Mouse (Mus musculus) CH12.LX (cell line): ENCODE measurements around the gene Ceacam20. TPM values are rescaled to one million over a fixed set of nuclear protein-coding genes. Genes with fewer than 3 reads are reported as not detected.

Experiments
- DNase-seq: peaks from one replicate; pipeline ENCODE4 v3.0.0-alpha.2; 2013; ENCODE audit errors: extremely low read depth
- H3K27ac ChIP-seq: 2 replicates; pipeline ENCODE4 v1.5.1; 2012; ENCODE audit warnings: low read depth, mild to moderate bottlenecking, control low read depth, moderate library complexity; ENCODE audit not compliant: insufficient read depth
- H3K27me3 ChIP-seq: replicated peaks from 2 replicates; pipeline ENCODE3; 2012; ENCODE audit warnings: inconsistent platforms
- H3K36me3 ChIP-seq, 2 experiments: replicated peaks in 1 of 2; 2 replicates each; pipeline versions ENCODE3 to v1.6.1; 2012; ENCODE audit warnings: inconsistent platforms in 1 of 2, low read length in 1 of 2, mild to moderate bottlenecking in 1 of 2, mixed read lengths in 1 of 2, moderate library complexity in 1 of 2; ENCODE audit not compliant: control insufficient read depth in 1 of 2, insufficient read depth in 1 of 2
- H3K4me1 ChIP-seq, 2 experiments: 2 replicates each; pipeline ENCODE4 v1.6.1; 2012; ENCODE audit warnings: inconsistent platforms in 1 of 2, moderate library complexity in 1 of 2; ENCODE audit not compliant: insufficient read depth in 2 of 2, control insufficient read depth in 1 of 2
- H3K4me2 ChIP-seq: 2 replicates; pipeline ENCODE4 v1.6.1; 2012; ENCODE audit warnings: low read depth, mild to moderate bottlenecking, control low read depth; ENCODE audit not compliant: poor library complexity, insufficient read depth, severe bottlenecking
- H3K4me3 ChIP-seq, 3 experiments: fragments of 150-350 bp in 1 of 3; sonication (generic) in 1 of 3; replicated peaks in 1 of 3; 2 replicates each; pipeline versions ENCODE3 to v1.5.1; 2011 to 2012; ENCODE audit warnings: low read depth in 2 of 3, low read length in 2 of 3, mild to moderate bottlenecking in 2 of 3, moderate library complexity in 2 of 3, control low read depth in 1 of 3, improper control_type of control experiment in 1 of 3, inconsistent platforms in 1 of 3, mixed read lengths in 1 of 3; ENCODE audit not compliant: poor library complexity in 1 of 3
- H3K79me2 ChIP-seq: replicated peaks from 2 replicates; pipeline ENCODE4 v1.6.1; 2012; ENCODE audit warnings: mild to moderate bottlenecking, moderate library complexity; ENCODE audit not compliant: control insufficient read depth, poor library complexity, insufficient read depth, severe bottlenecking; ENCODE audit errors: extremely low read depth
- H3K9ac ChIP-seq: 2 replicates; pipeline ENCODE4 v1.6.1; 2012; ENCODE audit warnings: low read depth, mild to moderate bottlenecking, control low read depth, moderate library complexity; ENCODE audit not compliant: insufficient read depth
- H3K9me3 ChIP-seq: replicated peaks from 2 replicates; pipeline ENCODE3; 2012; ENCODE audit warnings: low read length, inconsistent platforms, mixed read lengths
- BHLHE40 ChIP-seq: IDR thresholded peaks from 2 replicates; pipeline ENCODE4 v1.6.1; 2011; ENCODE audit warnings: mild to moderate bottlenecking, low read depth, low read length, improper control_type of control experiment
- CHD1 ChIP-seq: IDR thresholded peaks from 2 replicates; pipeline ENCODE4 v1.6.1; 2012; ENCODE audit warnings: low read depth, low read length, improper control_type of control experiment, inconsistent platforms
- CHD2 ChIP-seq: IDR thresholded peaks from 2 replicates; pipeline ENCODE4 v1.6.1; 2011; ENCODE audit warnings: low read length, improper control_type of control experiment
- ELF1 ChIP-seq: IDR thresholded peaks from 2 replicates; pipeline ENCODE4 v1.6.1; 2014; ENCODE audit warnings: low read depth, mild to moderate bottlenecking, inconsistent platforms, low read length, improper control_type of control experiment
- GABPA ChIP-seq: IDR thresholded peaks from 2 replicates; pipeline ENCODE4 v1.6.1; 2012; ENCODE audit warnings: low read depth, low read length, improper control_type of control experiment, inconsistent platforms; ENCODE audit not compliant: insufficient replicate concordance
- HCFC1 ChIP-seq: IDR thresholded peaks from 2 replicates; pipeline ENCODE4 v1.6.1; 2012; ENCODE audit warnings: low read depth, mild to moderate bottlenecking, inconsistent platforms, low read length, improper control_type of control experiment
- IRF4 ChIP-seq: IDR thresholded peaks from 2 replicates; pipeline ENCODE4 v1.6.1; 2014; ENCODE audit warnings: low read depth, mild to moderate bottlenecking, inconsistent platforms, low read length, improper control_type of control experiment
- KAT2A ChIP-seq: IDR thresholded peaks from 2 replicates; pipeline ENCODE4 v1.6.1; 2012; ENCODE audit warnings: low read length, improper control_type of control experiment, inconsistent platforms; ENCODE audit not compliant: insufficient replicate concordance
- MAFK ChIP-seq: IDR thresholded peaks from 2 replicates; pipeline ENCODE4 v1.6.1; 2011; ENCODE audit warnings: low read length, improper control_type of control experiment; ENCODE audit not compliant: insufficient replicate concordance
- MAZ ChIP-seq: IDR thresholded peaks from 2 replicates; pipeline ENCODE4 v1.6.1; 2012; ENCODE audit warnings: low read depth, mild to moderate bottlenecking, inconsistent platforms, low read length, improper control_type of control experiment, moderate library complexity
- MXI1 ChIP-seq: IDR thresholded peaks from 2 replicates; pipeline ENCODE4 v1.6.1; 2011; ENCODE audit warnings: mild to moderate bottlenecking, low read depth, low read length, improper control_type of control experiment
- MYC ChIP-seq: IDR thresholded peaks from 2 replicates; pipeline ENCODE4 v1.6.1; 2011; ENCODE audit warnings: low read depth, mild to moderate bottlenecking, improper control_type of control experiment, low read length
- NELFE ChIP-seq: IDR thresholded peaks from 2 replicates; pipeline ENCODE4 v1.6.1; 2011; ENCODE audit warnings: low read depth, low read length, improper control_type of control experiment
- NRF1 ChIP-seq: IDR thresholded peaks from 2 replicates; pipeline ENCODE4 v1.6.1; 2014; ENCODE audit warnings: low read depth, mild to moderate bottlenecking, inconsistent platforms, low read length, improper control_type of control experiment, moderate library complexity
- PAX5 ChIP-seq: IDR thresholded peaks from 2 replicates; pipeline ENCODE4 v1.6.1; 2012; ENCODE audit warnings: low read length, inconsistent platforms, mixed read lengths
- POLR2A ChIP-seq: IDR thresholded peaks from 2 replicates; pipeline ENCODE4 v1.6.1; 2011; ENCODE audit warnings: low read depth, mild to moderate bottlenecking, improper control_type of control experiment, low read length
- POLR2AphosphoS2 ChIP-seq: IDR thresholded peaks from 2 replicates; pipeline ENCODE4 v1.6.1; 2011; ENCODE audit warnings: low read depth, low read length, improper control_type of control experiment
- RAD21 ChIP-seq: IDR thresholded peaks from 2 replicates; pipeline ENCODE4 v1.6.1; 2011; ENCODE audit warnings: low read depth, mild to moderate bottlenecking, low read length, improper control_type of control experiment, moderate library complexity
- RCOR1 ChIP-seq: conservative IDR thresholded peaks from 2 replicates; pipeline ENCODE4 v1.6.1; 2012; ENCODE audit warnings: low read depth, mild to moderate bottlenecking, inconsistent platforms, low read length, improper control_type of control experiment
- SMC3 ChIP-seq: IDR thresholded peaks from 2 replicates; pipeline ENCODE4 v1.6.1; 2011; ENCODE audit warnings: low read depth, low read length, improper control_type of control experiment
- TBP ChIP-seq: conservative IDR thresholded peaks from 2 replicates; pipeline ENCODE4 v1.6.1; 2011; ENCODE audit warnings: low read depth, low read length, improper control_type of control experiment
- UBTF ChIP-seq: IDR thresholded peaks from 2 replicates; pipeline ENCODE4 v1.6.1; 2012; ENCODE audit warnings: low read depth, mild to moderate bottlenecking, inconsistent platforms, low read length, improper control_type of control experiment, moderate library complexity
- USF1 ChIP-seq: IDR thresholded peaks from 2 replicates; pipeline ENCODE4 v1.6.1; 2014; ENCODE audit warnings: low read depth, mild to moderate bottlenecking, inconsistent platforms, low read length, improper control_type of control experiment
- USF2 ChIP-seq: conservative IDR thresholded peaks from 2 replicates; pipeline ENCODE4 v1.6.1; 2011; ENCODE audit warnings: low read depth, low read length, improper control_type of control experiment
- ZMIZ1 ChIP-seq: IDR thresholded peaks from 2 replicates; pipeline ENCODE4 v1.6.1; 2012; ENCODE audit warnings: low read depth, mild to moderate bottlenecking, inconsistent platforms, low read length, improper control_type of control experiment
- ZNF384 ChIP-seq: IDR thresholded peaks from 2 replicates; pipeline ENCODE4 v1.6.1; 2012; ENCODE audit warnings: low read depth, low read length, improper control_type of control experiment, inconsistent platforms
- dilution Hi-C: fragments of 300-500 bp; cut with MboI; formaldehyde crosslinking; loops from 2 replicates; pipeline ENCODE4 v1.14.3; 2020; ENCODE audit warnings: low sequenced_read_pairs; ENCODE audit not compliant: extremely low pct_unique_long_range_greater_than_20kb, extremely low pct_ligation_motif_present
- in situ Hi-C: fragments of 300-500 bp; cut with MboI; formaldehyde crosslinking; loops from 3 replicates; pipeline ENCODE4 v1.14.3; 2019; ENCODE audit warnings: low sequenced_read_pairs, low pct_ligation_motif_present, low pct_unique_long_range_greater_than_20kb, mixed read lengths
- polyA plus RNA-seq: library from polyadenylated mRNA; unstranded; fragments of >175 nt; gene quantifications from 2 replicates; pipeline ENCODE4 v1.2.1, GENCODE M21; 2012; ENCODE audit warnings: low read depth; ENCODE audit not compliant: insufficient read length
- total RNA-seq, 2 experiments: library from RNA; depleted of rRNA; stranded (reverse); fragments of 300-350 nt in 1 of 2; fragments of >200 nt in 1 of 2; gene quantifications; 2 replicates each; pipeline ENCODE4 v1.2.3; 2012 to 2014

Gene Ceacam20
- total and polyA plus RNA-seq, 3 experiments = 1.8 to 5.8 (median 4.3) TPM

DNA sequence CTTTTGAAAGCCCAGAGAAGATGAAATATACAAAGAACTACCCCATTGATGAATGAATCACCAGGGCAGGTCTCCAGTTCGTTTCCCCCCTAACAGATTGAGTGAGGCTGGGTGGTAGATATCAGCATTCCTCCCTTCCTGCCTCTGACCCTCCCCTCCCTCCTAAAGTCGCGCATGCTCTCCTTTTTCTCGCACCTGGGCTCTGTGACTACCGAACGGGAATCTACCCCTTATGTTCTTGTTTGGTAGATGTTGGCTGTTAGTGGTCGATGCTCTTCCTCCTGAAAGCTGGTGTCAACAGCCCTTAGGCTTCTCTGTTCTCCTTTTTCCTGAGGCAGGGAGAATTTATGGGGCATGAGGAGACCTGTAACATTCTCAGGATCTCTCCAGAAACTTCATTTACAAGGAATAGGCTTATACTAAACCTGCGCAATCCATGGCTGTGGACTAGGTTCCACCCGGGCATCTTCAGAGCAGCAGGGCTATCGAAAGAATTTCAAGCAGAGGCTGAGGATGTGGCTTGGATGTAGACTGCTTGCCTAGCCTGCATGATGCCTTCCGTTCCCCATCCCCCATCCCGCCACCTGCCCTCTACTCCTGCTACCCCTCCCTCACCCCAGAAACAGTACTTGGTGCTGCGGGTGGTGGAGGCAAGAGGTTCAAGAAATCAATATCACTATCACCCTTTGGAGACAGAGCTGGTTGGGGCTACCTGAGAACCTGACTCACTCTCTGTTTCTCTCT is 32.9 kb upstream of the Ceacam20 start:
- Histone ChIP-seq H3K4me2 (peak overlapping the region; percentile 13), H3K9ac (no peak overlapping the region), H3K27me3 (no peaks in the 10 kb centered on the region), H3K27ac (no peak overlapping the region), H3K79me2 (no peaks in the 10 kb centered on the region), H3K9me3 (no peaks in the 10 kb centered on the region), H3K4me1 (peaks cover 8 to 11% of the 10 kb centered on the region in 2 experiments; a peak in 3 of 4 replicates), H3K36me3 (no peaks in the 10 kb centered on the region), H3K4me3 (peak overlapping the region in 1 of 3 experiments; percentile 15)
- no peak for DNase-seq
- in situ Hi-C loops = no loop called here
- dilution Hi-C loops = no loop called here
- TF ChIP-seq MAFK (no peak), NELFE (no peak), ZNF384 (no peak), NRF1 (peak; percentile 50; the same call in 1 of the 2 replicates)

DNA sequence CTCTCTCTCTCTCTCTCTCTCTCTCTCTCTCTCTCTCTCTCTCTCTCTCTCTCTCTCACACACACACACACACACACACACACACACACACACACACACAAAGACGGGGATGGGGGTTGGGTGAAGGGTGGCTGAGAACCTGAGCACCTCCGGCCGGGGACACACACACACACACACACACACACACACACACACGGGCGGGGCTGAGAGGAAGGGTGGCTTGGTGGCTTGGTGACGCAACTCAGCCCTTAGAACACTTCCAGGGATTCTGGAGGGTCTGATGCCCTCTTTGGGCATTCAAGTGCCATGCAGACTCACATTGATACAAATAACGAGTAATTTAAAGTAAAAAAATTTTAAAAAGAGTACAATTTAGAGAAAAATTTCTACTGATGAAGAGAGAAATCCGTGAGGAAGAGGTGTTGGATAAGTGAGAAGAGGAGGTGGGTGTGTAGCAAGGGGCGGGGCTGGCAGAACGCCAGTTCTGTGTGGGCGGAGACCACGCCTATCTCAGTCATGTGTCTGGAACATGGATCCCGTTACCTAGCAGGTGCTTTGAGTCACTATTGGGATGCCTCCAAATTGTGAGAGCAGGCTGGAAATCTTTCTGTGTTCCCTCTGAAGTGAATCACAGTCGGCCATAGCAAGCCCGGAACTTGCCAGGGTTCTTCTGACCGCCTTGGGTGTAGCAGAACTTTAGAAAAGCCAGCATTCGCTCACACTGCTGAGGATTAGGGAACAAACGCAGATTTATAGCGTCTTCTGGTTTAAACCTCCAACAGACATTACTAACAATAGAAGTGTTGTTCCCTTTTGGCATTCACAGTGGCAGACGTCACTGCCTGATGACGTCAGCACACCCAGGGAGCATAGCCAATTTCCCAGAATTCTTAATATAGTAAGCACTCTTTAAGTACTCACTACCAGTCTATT is 32.1 kb upstream of the Ceacam20 start:
- Histone ChIP-seq H3K4me3 (peak overlapping the region in 1 of 3 experiments; percentile 14), H3K27ac (no peak overlapping the region), H3K79me2 (no peaks in the 10 kb centered on the region), H3K9me3 (no peaks in the 10 kb centered on the region), H3K36me3 (no peaks in the 10 kb centered on the region), H3K27me3 (no peaks in the 10 kb centered on the region), H3K9ac (no peak overlapping the region), H3K4me1 (peaks cover 8 to 11% of the 10 kb centered on the region in 2 experiments; a peak in 3 of 4 replicates), H3K4me2 (peak overlapping the region; percentile 76)
- TF ChIP-seq USF2 (0 out of 2 replicates have a peak, but pooled peaks have one; percentile 16), SMC3 (no peak), HCFC1 (no peak), TBP (0 out of 2 replicates have a peak, but pooled peaks have one; percentile 22), POLR2AphosphoS2 (no peak), MAZ (peak; percentile 51), USF1 (peak; percentile 20; the same call in 1 of the 2 replicates), GABPA (no peak), IRF4 (peak; percentile 14; the same call in 1 of the 2 replicates), ZMIZ1 (no peak), CHD1 (no peak), PAX5 (no peak), RAD21 (no peak), MYC (no peak), RCOR1 (no peak), BHLHE40 (peak; percentile 53), MXI1 (no peak; the same call in none of the 2 replicates), UBTF (no peak), ELF1 (no peak), MAFK (no peak), ZNF384 (no peak), POLR2A (0 out of 2 replicates have a peak, but pooled peaks have one; percentile 18), KAT2A (no peak), CHD2 (peak; percentile 60)
- in situ Hi-C loops (no loop called here), dilution Hi-C loops (no loop called here)
- DNase-seq = peak; percentile 41
